Mouse (Mus musculus) limb, embryonic 10.5 days (tissue): ENCODE data around the gene Creld2. TPM values are rescaled to one million over a fixed set of nuclear protein-coding genes. Genes with fewer than 3 reads are reported as not detected.

Experiments used
- DNase-seq: peaks from one replicate; pipeline ENCODE4 v3.0.0-alpha.2; 2017; ENCODE audit warnings: low spot score
- H3K27ac ChIP-seq: fragments of 300-500 bp; sonication (generic); 2 replicates; pipeline ENCODE4 v1.5.1; 2016; ENCODE audit warnings: mild to moderate bottlenecking
- H3K27me3 ChIP-seq: fragments of 300-500 bp; sonication (generic); 2 replicates; pipeline ENCODE4 v1.6.1; 2016; ENCODE audit warnings: low read depth, mild to moderate bottlenecking; ENCODE audit not compliant: poor library complexity, severe bottlenecking
- H3K36me3 ChIP-seq: fragments of 300-500 bp; sonication (generic); 2 replicates; pipeline ENCODE4 v1.6.1; 2016; ENCODE audit warnings: mild to moderate bottlenecking, moderate library complexity
- H3K4me1 ChIP-seq: fragments of 300-500 bp; sonication (generic); 2 replicates; pipeline ENCODE4 v1.6.1; 2016
- H3K4me3 ChIP-seq: fragments of 300-500 bp; sonication (generic); 2 replicates; pipeline ENCODE4 v1.5.1; 2016; ENCODE audit warnings: mild to moderate bottlenecking, moderate library complexity
- H3K9me3 ChIP-seq: fragments of 300-500 bp; sonication (generic); replicated peaks from 2 replicates; pipeline ENCODE4 v1.6.1; 2016; ENCODE audit warnings: mild to moderate bottlenecking
- WGBS: fragments of 180-500 bp; shearing (Covaris S2); methylation state at CpG from one replicate; pipeline ENCODE4 v1.1.7; 2016; 5-methylcytosine and 5-hydroxymethylcytosine counted together
- polyA plus RNA-seq: library from polyadenylated mRNA; unstranded; fragments of >200 nt; fragmentation: Nextera tagmentation; extraction: Ambion mirVana; gene quantifications from 2 replicates; pipeline ENCODE4 v1.2.1, GENCODE M21; 2016

Creld2 gene
- polyA plus RNA-seq, 1 experiment from 2014 or later: 99.0 TPM

- Histone ChIP-seq H3K9me3 (no peaks in the 10 kb centered on the region), H3K4me1 (peaks cover 46% of the 10 kb centered on the region), H3K27ac (no peak overlapping the region), H3K27me3 (no peaks in the 10 kb centered on the region), H3K4me3 (no peak overlapping the region), H3K36me3 (no peaks in the 10 kb centered on the region)
- no peak for DNase-seq
- WGBS: 85% methylated on average over 6 of the region's 6 CpGs
Measured at GRCm38 (mm10) chr15:88836031-88836430, 16.6 kb downstream of the Creld2 start.

GRCm38 (mm10) chr15:88836571-88836970 is 17.1 kb downstream of the Creld2 start:
- peak overlapping the region; percentile 61; the same call in 1 of the 2 replicates for H3K4me3 ChIP-seq
- H3K27ac ChIP-seq: peak overlapping the region; percentile 83; the same call in 1 of the 2 replicates
- 62% methylated on average over 5 of the region's 5 CpGs for WGBS

GRCm38 (mm10) chr15:88837199-88837932 is 17.9 kb downstream of the Creld2 start:
- under 1% methylated on average over 39 of the region's 39 CpGs for WGBS
- H3K4me3 ChIP-seq: peak overlapping the region; percentile 61
- peak overlapping the region; percentile 83 for H3K27ac ChIP-seq
- peak; percentile 74 for DNase-seq
- no peaks in the 10 kb centered on the region for H3K9me3 ChIP-seq
- no peaks in the 10 kb centered on the region for H3K27me3 ChIP-seq
- no peaks in the 10 kb centered on the region for H3K36me3 ChIP-seq
- peaks cover 51% of the 10 kb centered on the region for H3K4me1 ChIP-seq

More at GRCm38 (mm10) chr15:88836571-88836970, 17.1 kb downstream of the Creld2 start:
- no peaks in the 10 kb centered on the region for H3K9me3 ChIP-seq
- no peak for DNase-seq
- peaks cover 46% of the 10 kb centered on the region for H3K4me1 ChIP-seq
- H3K36me3 ChIP-seq: no peaks in the 10 kb centered on the region
- no peaks in the 10 kb centered on the region for H3K27me3 ChIP-seq

DNA sequence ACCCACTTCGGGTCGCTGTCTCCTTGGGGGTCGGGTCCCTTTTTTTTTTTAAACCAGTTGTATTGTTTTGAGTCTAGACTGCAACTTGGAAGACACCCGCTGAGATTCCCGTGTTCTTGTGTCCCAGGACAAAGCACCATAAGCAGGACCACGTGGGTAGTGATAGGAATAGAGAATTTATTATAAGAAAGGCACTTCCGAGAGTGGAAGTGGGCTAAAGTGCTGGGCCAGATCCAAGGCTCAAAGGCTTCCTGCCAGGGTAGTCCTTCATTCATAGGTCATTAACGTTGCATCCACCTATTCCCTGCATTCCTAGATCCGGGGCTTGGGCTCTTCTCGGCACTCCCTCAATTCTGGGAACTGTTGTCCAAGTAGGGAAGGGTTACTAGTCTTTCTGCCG is 18.5 kb downstream of the Creld2 start:
- Histone ChIP-seq H3K36me3 (no peaks in the 10 kb centered on the region), H3K4me3 (peak overlapping the region; percentile 61), H3K9me3 (no peaks in the 10 kb centered on the region), H3K4me1 (peaks cover 51% of the 10 kb centered on the region), H3K27me3 (no peaks in the 10 kb centered on the region), H3K27ac (peak overlapping the region; percentile 83)
- no peak for DNase-seq
- WGBS: under 1% methylated on average over 11 of the region's 11 CpGs

DNA sequence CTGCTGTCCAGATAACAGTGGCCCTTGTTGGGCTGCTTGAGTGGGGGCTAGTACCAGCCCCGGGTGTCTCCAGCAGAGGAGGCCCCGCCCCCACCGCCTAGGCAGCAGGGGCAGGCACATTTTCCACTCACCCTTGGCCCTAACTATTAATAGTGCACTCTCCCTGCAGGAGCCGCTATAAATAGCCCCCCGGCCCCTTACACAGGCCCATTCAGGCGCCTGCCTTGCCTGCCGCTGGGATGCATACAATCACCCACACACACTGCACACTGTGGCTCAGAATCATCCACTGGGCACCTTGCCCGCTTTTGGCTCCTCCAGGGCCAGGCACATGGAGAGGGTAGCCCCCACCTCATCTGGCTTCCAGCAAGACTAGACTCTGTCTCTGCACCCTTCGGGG is 19.8 kb downstream of the Creld2 start:
- 31% methylated on average over 9 of the region's 9 CpGs for WGBS
- H3K27ac ChIP-seq: peak overlapping the region; percentile 81
- peak overlapping the region; percentile 4; the same call in 1 of the 2 replicates for H3K4me3 ChIP-seq
- no peaks in the 10 kb centered on the region for H3K9me3 ChIP-seq
- H3K4me1 ChIP-seq: peaks cover 60% of the 10 kb centered on the region
- peak; percentile 57 for DNase-seq
- no peaks in the 10 kb centered on the region for H3K36me3 ChIP-seq
- no peaks in the 10 kb centered on the region for H3K27me3 ChIP-seq

DNA sequence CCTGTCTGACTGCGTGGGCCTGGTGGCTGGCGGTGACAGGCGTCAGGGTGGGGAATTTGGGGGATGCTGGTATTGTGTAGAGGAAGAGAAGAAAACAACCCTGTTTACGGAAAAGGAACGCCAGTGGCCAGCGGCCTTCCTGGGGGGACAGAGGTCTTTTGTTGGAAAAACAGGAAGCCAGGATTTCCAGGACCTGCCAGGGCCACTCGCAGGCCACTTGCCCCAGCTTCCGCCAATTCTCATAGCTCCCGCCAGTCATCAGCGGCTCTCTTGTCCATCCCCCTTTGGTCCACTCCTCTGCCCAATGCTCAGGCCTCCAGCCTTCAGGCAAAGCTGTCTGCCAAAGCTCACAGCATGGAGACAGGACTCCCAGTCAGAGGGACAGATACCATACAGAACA is 20.7 kb downstream of the Creld2 start:
- Histone ChIP-seq H3K27me3 (no peaks in the 10 kb centered on the region), H3K4me1 (peaks cover 60% of the 10 kb centered on the region), H3K4me3 (no peak overlapping the region), H3K36me3 (no peaks in the 10 kb centered on the region), H3K27ac (peak overlapping the region; percentile 81), H3K9me3 (no peaks in the 10 kb centered on the region)
- WGBS: 70% methylated on average over 10 of the region's 10 CpGs
- no peak for DNase-seq

DNA sequence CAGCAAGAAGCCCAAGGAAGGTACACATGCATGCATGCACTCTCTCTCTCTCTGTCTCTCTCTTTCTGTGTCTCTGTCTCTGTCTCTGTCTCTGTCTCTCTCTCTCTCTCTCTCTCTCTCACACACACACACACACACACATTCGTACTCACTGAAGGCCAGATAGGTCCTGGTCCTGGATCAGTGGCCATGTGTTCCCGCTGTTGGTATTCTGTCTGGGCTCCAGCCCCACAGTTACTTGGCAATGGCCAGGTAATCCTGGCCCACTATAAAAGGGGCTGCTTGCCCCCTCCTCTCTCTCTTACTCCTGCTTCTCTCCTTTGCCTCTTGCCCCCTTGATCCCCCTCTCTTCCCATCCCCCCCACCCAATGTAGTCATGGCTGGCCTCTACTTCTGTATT is 21.7 kb downstream of the Creld2 start:
- Histone ChIP-seq H3K36me3 (no peaks in the 10 kb centered on the region), H3K9me3 (no peaks in the 10 kb centered on the region), H3K27ac (peak overlapping the region; percentile 14; the same call in 1 of the 2 replicates), H3K4me3 (no peak overlapping the region), H3K4me1 (peaks cover 60% of the 10 kb centered on the region), H3K27me3 (no peaks in the 10 kb centered on the region)
- no peak for DNase-seq
- 96% methylated on average over 2 of the region's 2 CpGs for WGBS

DNA sequence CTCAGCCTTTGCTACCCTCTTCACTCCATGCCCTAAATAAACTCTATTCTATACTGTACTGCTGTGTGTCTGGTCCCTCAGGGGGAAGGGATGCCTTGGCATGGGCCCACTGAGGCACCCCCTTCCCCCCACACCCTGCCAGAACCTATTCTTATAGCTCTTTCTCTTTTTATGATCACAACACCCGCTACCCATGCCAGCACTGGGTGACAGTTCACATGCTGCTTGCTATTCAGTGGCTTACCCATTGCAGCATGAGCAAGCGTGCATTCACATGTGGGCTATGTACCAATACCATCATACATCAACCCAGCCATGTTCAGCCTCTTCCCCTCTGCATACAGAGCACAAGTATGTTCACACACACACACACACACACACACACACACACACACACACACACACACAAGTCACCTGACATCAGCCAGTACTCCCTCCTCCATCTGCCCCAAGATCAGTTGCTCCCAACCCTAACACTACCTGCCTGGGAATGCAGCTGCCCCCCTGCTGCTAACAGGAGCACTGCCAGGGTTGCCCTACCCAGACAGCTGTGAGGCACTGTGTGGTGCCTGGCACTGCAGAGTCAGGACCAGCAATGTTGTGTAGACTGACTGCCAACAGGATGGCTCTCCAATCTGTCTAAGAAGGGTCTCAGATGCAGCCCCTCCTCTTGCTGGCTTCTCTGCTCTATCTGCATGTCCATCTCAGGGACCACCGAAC is 22.3 kb downstream of the Creld2 start:
- peak overlapping the region; percentile 53; the same call in 1 of the 2 replicates for H3K27ac ChIP-seq
- 87% methylated on average over 3 of the region's 3 CpGs for WGBS
- DNase-seq: no peak
- peaks cover 55% of the 10 kb centered on the region for H3K4me1 ChIP-seq
- H3K9me3 ChIP-seq: no peaks in the 10 kb centered on the region
- no peaks in the 10 kb centered on the region for H3K36me3 ChIP-seq
- no peaks in the 10 kb centered on the region for H3K27me3 ChIP-seq
- H3K4me3 ChIP-seq: no peak overlapping the region

- Histone ChIP-seq H3K9me3 (no peaks in the 10 kb centered on the region), H3K27me3 (no peaks in the 10 kb centered on the region), H3K4me3 (no peak overlapping the region), H3K36me3 (no peaks in the 10 kb centered on the region), H3K4me1 (peaks cover 50% of the 10 kb centered on the region), H3K27ac (peak overlapping the region; percentile 53; the same call in 1 of the 2 replicates)
- WGBS: 81% methylated on average over 3 of the region's 3 CpGs
- DNase-seq: no peak
Measured at GRCm38 (mm10) chr15:88842300-88842673, 22.8 kb downstream of the Creld2 start.

DNA sequence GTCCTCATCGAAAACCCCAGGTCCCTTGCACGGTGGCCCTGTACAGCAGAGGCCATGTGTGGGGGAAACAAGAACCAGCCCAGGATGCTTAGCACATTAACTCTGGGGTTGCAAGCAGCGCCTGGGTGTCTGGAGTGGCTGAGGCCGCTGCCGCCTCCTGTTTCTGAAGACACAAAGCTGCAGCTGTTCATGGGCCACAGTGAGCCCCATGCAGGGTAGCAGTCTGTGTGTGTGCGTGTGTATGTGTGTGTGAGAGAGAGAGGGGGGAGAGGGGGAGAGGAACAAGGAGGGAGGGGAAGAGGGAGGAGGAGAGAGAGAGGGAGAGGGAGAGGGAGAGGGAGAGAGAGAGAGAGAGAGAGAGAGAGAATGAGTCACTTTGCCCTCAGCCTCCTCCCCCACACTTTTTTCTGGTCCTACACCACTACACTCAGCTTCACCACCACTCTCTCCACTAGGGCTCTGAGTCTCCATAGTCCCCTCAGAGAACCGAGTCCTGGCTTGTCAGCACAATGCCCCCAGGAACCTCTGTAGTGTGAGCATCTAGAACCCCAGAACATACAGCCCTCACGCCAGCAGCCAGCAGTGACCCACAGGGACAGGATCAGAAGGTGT is 24.1 kb downstream of the Creld2 start:
- no peak for DNase-seq
- 50% methylated on average over 8 of the region's 8 CpGs for WGBS
- H3K4me3 ChIP-seq: no peak overlapping the region
- H3K36me3 ChIP-seq: no peaks in the 10 kb centered on the region
- H3K4me1 ChIP-seq: peaks cover 40% of the 10 kb centered on the region
- H3K27ac ChIP-seq: peak overlapping the region; percentile 37
- no peaks in the 10 kb centered on the region for H3K9me3 ChIP-seq
- H3K27me3 ChIP-seq: no peaks in the 10 kb centered on the region

DNA sequence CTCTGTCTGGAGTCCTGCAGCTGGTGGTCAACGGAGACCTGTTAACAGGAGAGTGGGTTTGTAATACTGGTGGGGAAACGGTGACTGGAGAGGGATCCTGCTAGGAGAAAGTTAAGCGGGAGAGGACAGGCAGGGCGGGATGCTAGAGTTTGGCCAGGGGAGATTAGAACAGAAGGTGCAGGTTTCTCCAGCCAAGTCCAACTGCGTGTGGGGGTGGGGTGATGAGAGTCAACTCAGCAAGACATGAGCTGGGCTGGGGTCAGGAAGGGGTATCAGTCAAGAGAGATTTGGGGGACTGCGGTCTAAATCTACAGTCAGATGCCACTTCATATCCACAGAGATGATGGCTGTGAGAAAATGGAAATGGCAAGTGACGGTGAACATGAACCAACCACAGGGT is 25.5 kb downstream of the Creld2 start:
- 87% methylated on average over 7 of the region's 7 CpGs for WGBS
- Histone ChIP-seq H3K4me3 (no peak overlapping the region), H3K36me3 (no peaks in the 10 kb centered on the region), H3K27ac (no peak overlapping the region), H3K9me3 (no peaks in the 10 kb centered on the region), H3K4me1 (peaks cover 26% of the 10 kb centered on the region), H3K27me3 (no peaks in the 10 kb centered on the region)
- DNase-seq: no peak

- Histone ChIP-seq H3K36me3 (no peaks in the 10 kb centered on the region), H3K4me3 (no peak overlapping the region), H3K27ac (no peak overlapping the region), H3K4me1 (peaks cover 15% of the 10 kb centered on the region), H3K27me3 (no peaks in the 10 kb centered on the region), H3K9me3 (no peaks in the 10 kb centered on the region)
- DNase-seq: no peak
- 100% methylated on average over 1 of the region's 1 CpGs for WGBS
Measured at GRCm38 (mm10) chr15:88848661-88849060, 29.2 kb downstream of the Creld2 start.

- H3K4me1 ChIP-seq: peaks cover 19% of the 10 kb centered on the region
Measured at GRCm38 (mm10) chr15:88849621-88850020, 30.2 kb downstream of the Creld2 start.

More at GRCm38 (mm10) chr15:88849621-88850020, 30.2 kb downstream of the Creld2 start:
- no peaks in the 10 kb centered on the region for H3K9me3 ChIP-seq
- no peak overlapping the region for H3K27ac ChIP-seq
- H3K4me3 ChIP-seq: no peak overlapping the region
- 96% methylated on average over 2 of the region's 2 CpGs for WGBS
- H3K36me3 ChIP-seq: no peaks in the 10 kb centered on the region
- no peak for DNase-seq
- H3K27me3 ChIP-seq: no peaks in the 10 kb centered on the region
